Mouse (Mus musculus) olfactory bulb, adult 2 months (tissue): ENCODE measurements at regions not wholly inside any gene's neighbourhood (a gene's known extent, or its start where the extent isn't known, plus 50 kb on each side); places are given as distances from the start of the nearest gene placed in this dataset.

Experiments used
- CTCF ChIP-seq: fragments of 200-500 bp; IDR thresholded peaks from 2 replicates; pipeline ENCODE4 v1.5.1; 2012; ENCODE audit warnings: low read depth, mild to moderate bottlenecking, low read length, moderate library complexity; ENCODE audit not compliant: insufficient read depth
- POLR2A ChIP-seq: fragments of 200-500 bp; IDR thresholded peaks from 2 replicates; pipeline ENCODE4 v1.6.1; 2012; ENCODE audit warnings: mild to moderate bottlenecking, low read depth, low read length, moderate library complexity; ENCODE audit not compliant: insufficient read depth

- TF ChIP-seq CTCF (no peak), POLR2A (no peak)
Observed at GRCm38 (mm10) chr12:71506206-71506605, 196.5 kb downstream of the Dact1 start.
